Mouse (Mus musculus): ENCODE measurements around the gene Gh. TPM values are rescaled to one million over a fixed set of nuclear protein-coding genes. Genes with fewer than 3 reads are reported as not detected.
A peak's percentile ranks its signal among the peaks of the same experiment; 100 is the strongest.

Gh gene
- polyA plus RNA-seq, 1 experiment from 2014 or later: not detected

DNA sequence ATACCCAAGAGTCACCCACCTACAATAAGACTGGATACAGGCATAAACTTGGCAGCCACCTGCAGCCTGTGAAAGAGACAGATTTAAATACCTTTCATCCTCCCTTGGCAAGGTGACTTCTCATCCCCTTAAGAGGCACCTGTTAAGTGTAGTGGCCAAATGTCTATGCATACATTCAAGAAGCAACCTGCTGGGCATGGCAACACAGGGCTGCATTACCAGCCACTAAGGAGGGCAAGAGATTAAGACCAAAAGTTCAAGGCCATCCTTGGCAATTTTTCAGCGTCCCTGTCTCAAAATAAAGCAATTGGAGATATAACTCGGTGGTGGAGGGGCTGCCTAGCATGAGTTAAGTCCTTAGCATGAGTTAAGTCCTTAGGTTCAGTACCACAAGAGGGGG, 46.9 kb downstream of the Gh start:
- H3K36me3 ChIP-seq (ENCODE audit: control insufficient read depth, insufficient read depth, low read length): peaks cover 41% of the 10 kb centered on the region
- H3K9ac ChIP-seq (ENCODE audit: low read length): peak overlapping the region; percentile 91
- no peak overlapping the region for H3K27ac ChIP-seq (replicated peaks; ENCODE audit: low read depth, low read length)
- peak overlapping the region; percentile 86 for H3K4me2 ChIP-seq (ENCODE audit: low read depth, severe bottlenecking)
- DNase-seq (ENCODE audit: low spot score): no peak
- H3K27me3 ChIP-seq (ENCODE audit: control insufficient read depth, insufficient read depth, low read length): no peaks in the 10 kb centered on the region
- 24% methylated on average over 2 of the region's 2 CpGs for WGBS
- peak overlapping the region; percentile 93 for H3K4me3 ChIP-seq (ENCODE audit: low read depth, low read length)
- no peak for ATAC-seq (ENCODE audit: insufficient number of reproducible peaks, low FRiP score, low TSS enrichment, low read depth)
- no peaks in the 10 kb centered on the region for H3K9me3 ChIP-seq (ENCODE audit: control insufficient read depth, low read length)
- peaks cover 13% of the 10 kb centered on the region for H3K4me1 ChIP-seq (ENCODE audit: control insufficient read depth, insufficient read depth, low read length)

Other genes starting within 250 kb of the Gh start
- 10.3 and 12.9 TPM in 2 replicates for gene Taco1, start 235.8 kb downstream of the Gh start, polyA plus RNA-seq (2014; fragmentation: Nextera tagmentation; extraction: Ambion mirVana)
- 20.9 and 26.1 TPM in 2 replicates for gene Map3k3, start 217.3 kb downstream of the Gh start, polyA plus RNA-seq (2014; fragmentation: Nextera tagmentation; extraction: Ambion mirVana)
- 0.64 TPM in 1 of 2 replicates, not detected in the other for gene Gm10840, start 141.0 kb downstream of the Gh start, polyA plus RNA-seq (2014; fragmentation: Nextera tagmentation; extraction: Ambion mirVana)
- 516 and 591 TPM in 2 replicates for gene Limd2, start 141.0 kb downstream of the Gh start, polyA plus RNA-seq (2014; fragmentation: Nextera tagmentation; extraction: Ambion mirVana)
- gene Strada, start 99.7 kb downstream of the Gh start, polyA plus RNA-seq (2014; fragmentation: Nextera tagmentation; extraction: Ambion mirVana): 36.7 and 40.0 TPM in 2 replicates
- 53.5 and 68.1 TPM in 2 replicates for gene Ccdc47, start 85.5 kb downstream of the Gh start, polyA plus RNA-seq (2014; fragmentation: Nextera tagmentation; extraction: Ambion mirVana)
- gene Ddx42, start 84.9 kb downstream of the Gh start, polyA plus RNA-seq (2014; fragmentation: Nextera tagmentation; extraction: Ambion mirVana): 96.6 and 110 TPM in 2 replicates
- gene Ftsj3, start 45.8 kb downstream of the Gh start, polyA plus RNA-seq (2014; fragmentation: Nextera tagmentation; extraction: Ambion mirVana): 72.6 and 74.9 TPM in 2 replicates
- 380 and 388 TPM in 2 replicates for gene Psmc5, start 45.7 kb downstream of the Gh start, polyA plus RNA-seq (2014; fragmentation: Nextera tagmentation; extraction: Ambion mirVana)
- 82.6 and 84.8 TPM in 2 replicates for gene Smarcd2, start 28.9 kb downstream of the Gh start, polyA plus RNA-seq (2014; fragmentation: Nextera tagmentation; extraction: Ambion mirVana)
- 0.09 and 0.29 TPM in 2 replicates for gene Tcam1, start 25.2 kb downstream of the Gh start, polyA plus RNA-seq (2014; fragmentation: Nextera tagmentation; extraction: Ambion mirVana)
- 2.1 and 2.3 TPM in 2 replicates for gene Cd79b, start 12.9 kb upstream of the Gh start, polyA plus RNA-seq (2014; fragmentation: Nextera tagmentation; extraction: Ambion mirVana)
- 0.13 and 0.23 TPM in 2 replicates for gene Scn4a, start 51.4 kb upstream of the Gh start, polyA plus RNA-seq (2014; fragmentation: Nextera tagmentation; extraction: Ambion mirVana)
- gene Prr29, start 63.6 kb upstream of the Gh start, polyA plus RNA-seq (2014; fragmentation: Nextera tagmentation; extraction: Ambion mirVana): not detected in 2 replicates
- gene Icam2, start 86.2 kb upstream of the Gh start, polyA plus RNA-seq (2014; fragmentation: Nextera tagmentation; extraction: Ambion mirVana): 24.5 and 26.8 TPM in 2 replicates
- gene Ern1, start 186.0 kb upstream of the Gh start, polyA plus RNA-seq (2014; fragmentation: Nextera tagmentation; extraction: Ambion mirVana): 6.3 and 6.9 TPM in 2 replicates

All from limb, embryonic 11.5 days (tissue).